Mouse (Mus musculus): Measurements from ENCODE around the gene Orc1. TPM values are rescaled to one million over a fixed set of nuclear protein-coding genes. Genes with fewer than 3 reads are reported as not detected.

Gene Orc1
- 0.13 TPM in 1 of 2 replicates, not detected in the other for polyA plus RNA-seq (2012; rRNA removed)

GRCm38 (mm10) chr4:108578840-108579742, at the start of gene Orc1, which contains the start of gene Prpf38a:
Gene Orc1 (plus strand): TSS chr4:108579423.
Gene Prpf38a (minus strand): TSS chr4:108579336.
- peak; percentile 99 for DNase-seq
- peak within 1 kb of the TSS; percentile 14; the same call in 1 of the 2 replicates for H3K27ac ChIP-seq (ENCODE audit: insufficient read depth, low read depth, low read length)

GRCm38 (mm10) chr4:108539701-108540100, 39.5 kb upstream of the Orc1 start:
- H3K4me3 ChIP-seq (ENCODE audit: insufficient read depth, low read depth, low read length): no peak overlapping the region
- no peaks in the 10 kb centered on the region for H3K27me3 ChIP-seq (replicated peaks; ENCODE audit: control insufficient read depth, insufficient read depth, low read length)
- WGBS: 81% methylated on average over 2 of the region's 2 CpGs
- DNase-seq: no peak
- H3K4me1 ChIP-seq (ENCODE audit: control insufficient read depth, insufficient read depth, low read length): no peaks in the 10 kb centered on the region
- H3K27ac ChIP-seq (ENCODE audit: insufficient read depth, low read depth, low read length): no peak overlapping the region
- TF ChIP-seq POLR2A (IDR thresholded peaks at IDR 0.05; ENCODE audit: low read depth, low read length) (no peak), CTCF (conservative IDR thresholded peaks at IDR 0.05; ENCODE audit: insufficient read depth, insufficient read length, low read depth, low read length) (no peak)
- peaks cover 2% of the 10 kb centered on the region; the same call in 1 of the 2 replicates for H3K36me3 ChIP-seq (ENCODE audit: control insufficient read depth, insufficient read depth, low read length)

More at GRCm38 (mm10) chr4:108578840-108579742, at the start of gene Orc1, which contains the start of gene Prpf38a:
- Histone ChIP-seq H3K4me1 (ENCODE audit: control insufficient read depth, insufficient read depth, low read length) (no peaks in the 10 kb centered on the region), H3K36me3 (ENCODE audit: control insufficient read depth, insufficient read depth, low read length) (no peaks in the 10 kb centered on the region), H3K27me3 (replicated peaks; ENCODE audit: control insufficient read depth, insufficient read depth, low read length) (no peaks in the 10 kb centered on the region), H3K4me3 (ENCODE audit: insufficient read depth, low read depth, low read length) (peak within 1 kb of the TSS; percentile 74)
- TF ChIP-seq POLR2A (IDR thresholded peaks at IDR 0.05; ENCODE audit: low read depth, low read length): no peak
- under 1% methylated on average over 64 of the region's 64 CpGs for WGBS

GRCm38 (mm10) chr4:108565026-108565425, 14.2 kb upstream of the Orc1 start:
- no peak overlapping the region for H3K27ac ChIP-seq (ENCODE audit: insufficient read depth, low read depth, low read length)
- WGBS: 58% methylated on average over 1 of the region's 1 CpGs
- no peak for DNase-seq
- peaks cover 17% of the 10 kb centered on the region for H3K36me3 ChIP-seq (ENCODE audit: control insufficient read depth, insufficient read depth, low read length)
- no peaks in the 10 kb centered on the region for H3K27me3 ChIP-seq (replicated peaks; ENCODE audit: control insufficient read depth, insufficient read depth, low read length)
- no peak for TF ChIP-seq CTCF (conservative IDR thresholded peaks at IDR 0.05; ENCODE audit: insufficient read depth, insufficient read length, low read depth, low read length)
- TF ChIP-seq POLR2A (IDR thresholded peaks at IDR 0.05; ENCODE audit: low read depth, low read length): no peak
- no peak overlapping the region for H3K4me3 ChIP-seq (ENCODE audit: insufficient read depth, low read depth, low read length)
- H3K4me1 ChIP-seq (ENCODE audit: control insufficient read depth, insufficient read depth, low read length): no peaks in the 10 kb centered on the region

GRCm38 (mm10) chr4:108572644-108573043, 6.6 kb upstream of the Orc1 start:
- no peak overlapping the region for H3K4me3 ChIP-seq (ENCODE audit: insufficient read depth, low read depth, low read length)
- 78% methylated on average over 3 of the region's 3 CpGs for WGBS
- TF ChIP-seq CTCF (conservative IDR thresholded peaks at IDR 0.05; ENCODE audit: insufficient read depth, insufficient read length, low read depth, low read length): no peak
- TF ChIP-seq POLR2A (IDR thresholded peaks at IDR 0.05; ENCODE audit: low read depth, low read length): no peak
- no peaks in the 10 kb centered on the region for H3K27me3 ChIP-seq (replicated peaks; ENCODE audit: control insufficient read depth, insufficient read depth, low read length)
- no peak for DNase-seq
- no peak overlapping the region for H3K27ac ChIP-seq (ENCODE audit: insufficient read depth, low read depth, low read length)
- no peaks in the 10 kb centered on the region for H3K4me1 ChIP-seq (ENCODE audit: control insufficient read depth, insufficient read depth, low read length)
- peaks cover 5% of the 10 kb centered on the region for H3K36me3 ChIP-seq (ENCODE audit: control insufficient read depth, insufficient read depth, low read length)

GRCm38 (mm10) chr4:108579743-108580411, 654 bp downstream of the Orc1 start:
- Histone ChIP-seq H3K27ac (ENCODE audit: insufficient read depth, low read depth, low read length) (no peak overlapping the region), H3K4me1 (ENCODE audit: control insufficient read depth, insufficient read depth, low read length) (no peaks in the 10 kb centered on the region), H3K4me3 (ENCODE audit: insufficient read depth, low read depth, low read length) (peak overlapping the region; percentile 74), H3K27me3 (replicated peaks; ENCODE audit: control insufficient read depth, insufficient read depth, low read length) (no peaks in the 10 kb centered on the region), H3K36me3 (ENCODE audit: control insufficient read depth, insufficient read depth, low read length) (no peaks in the 10 kb centered on the region)
- DNase-seq: no peak
- 2% methylated on average over 16 of the region's 16 CpGs for WGBS
- TF ChIP-seq CTCF (conservative IDR thresholded peaks at IDR 0.05; ENCODE audit: insufficient read depth, insufficient read length, low read depth, low read length) (no peak), POLR2A (IDR thresholded peaks at IDR 0.05; ENCODE audit: low read depth, low read length) (no peak)

- H3K36me3 ChIP-seq (ENCODE audit: control insufficient read depth, insufficient read depth, low read length): no peaks in the 10 kb centered on the region
- 87% methylated on average over 2 of the region's 2 CpGs for WGBS
- H3K4me1 ChIP-seq (ENCODE audit: control insufficient read depth, insufficient read depth, low read length): no peaks in the 10 kb centered on the region
- TF ChIP-seq POLR2A (IDR thresholded peaks at IDR 0.05; ENCODE audit: low read depth, low read length): no peak
- no peak for TF ChIP-seq CTCF (conservative IDR thresholded peaks at IDR 0.05; ENCODE audit: insufficient read depth, insufficient read length, low read depth, low read length)
- H3K27me3 ChIP-seq (replicated peaks; ENCODE audit: control insufficient read depth, insufficient read depth, low read length): no peaks in the 10 kb centered on the region
- no peak overlapping the region for H3K4me3 ChIP-seq (ENCODE audit: insufficient read depth, low read depth, low read length)
- H3K27ac ChIP-seq (ENCODE audit: insufficient read depth, low read depth, low read length): no peak overlapping the region
- no peak for DNase-seq
Observed at GRCm38 (mm10) chr4:108593376-108593775, 14.2 kb downstream of the Orc1 start.

GRCm38 (mm10) chr4:108595785-108596184, 16.6 kb downstream of the Orc1 start:
- no peaks in the 10 kb centered on the region for H3K4me1 ChIP-seq (ENCODE audit: control insufficient read depth, insufficient read depth, low read length)
- no peak overlapping the region for H3K27ac ChIP-seq (ENCODE audit: insufficient read depth, low read depth, low read length)
- TF ChIP-seq CTCF (conservative IDR thresholded peaks at IDR 0.05; ENCODE audit: insufficient read depth, insufficient read length, low read depth, low read length): no peak
- TF ChIP-seq POLR2A (IDR thresholded peaks at IDR 0.05; ENCODE audit: low read depth, low read length): no peak
- no peaks in the 10 kb centered on the region for H3K36me3 ChIP-seq (ENCODE audit: control insufficient read depth, insufficient read depth, low read length)
- no peak overlapping the region for H3K4me3 ChIP-seq (ENCODE audit: insufficient read depth, low read depth, low read length)
- H3K27me3 ChIP-seq (replicated peaks; ENCODE audit: control insufficient read depth, insufficient read depth, low read length): no peaks in the 10 kb centered on the region
- no peak for DNase-seq
- 83% methylated on average over 1 of the region's 1 CpGs for WGBS
